Mouse (Mus musculus): ENCODE measurements around the gene Kat6b.
"Not testable (repeated sequence)": the region's sequence is repeated elsewhere in the genome, so short reads cannot be mapped to it uniquely, and the experiment has no call there.

Kat6b gene

GRCm38 (mm10) chr14:21662465-21663142 lies 181.4 kb downstream of the Kat6b start:
- peak; percentile 69 for DNase-seq (ENCODE audit: low read depth)

DNA sequence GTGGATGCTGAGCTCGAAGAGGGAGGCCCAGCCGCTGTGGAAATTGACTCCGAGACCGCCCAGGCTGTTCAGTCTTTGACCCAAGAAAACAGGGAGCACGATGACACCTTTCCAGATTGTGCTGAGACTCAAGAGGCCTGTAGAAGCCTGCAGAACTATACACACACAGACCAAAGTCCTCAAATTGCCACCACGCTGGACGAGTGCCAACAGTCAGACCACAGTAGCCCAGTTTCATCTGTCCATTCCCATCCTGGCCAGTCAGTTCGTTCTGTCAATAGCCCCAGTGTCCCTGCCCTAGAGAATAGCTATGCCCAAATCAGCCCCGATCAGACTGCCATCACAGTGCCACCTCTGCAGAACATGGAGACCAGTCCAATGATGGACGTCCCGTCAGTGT lies 188.0 kb downstream of the Kat6b start:
- DNase-seq (ENCODE audit: low read depth): no peak

DNA sequence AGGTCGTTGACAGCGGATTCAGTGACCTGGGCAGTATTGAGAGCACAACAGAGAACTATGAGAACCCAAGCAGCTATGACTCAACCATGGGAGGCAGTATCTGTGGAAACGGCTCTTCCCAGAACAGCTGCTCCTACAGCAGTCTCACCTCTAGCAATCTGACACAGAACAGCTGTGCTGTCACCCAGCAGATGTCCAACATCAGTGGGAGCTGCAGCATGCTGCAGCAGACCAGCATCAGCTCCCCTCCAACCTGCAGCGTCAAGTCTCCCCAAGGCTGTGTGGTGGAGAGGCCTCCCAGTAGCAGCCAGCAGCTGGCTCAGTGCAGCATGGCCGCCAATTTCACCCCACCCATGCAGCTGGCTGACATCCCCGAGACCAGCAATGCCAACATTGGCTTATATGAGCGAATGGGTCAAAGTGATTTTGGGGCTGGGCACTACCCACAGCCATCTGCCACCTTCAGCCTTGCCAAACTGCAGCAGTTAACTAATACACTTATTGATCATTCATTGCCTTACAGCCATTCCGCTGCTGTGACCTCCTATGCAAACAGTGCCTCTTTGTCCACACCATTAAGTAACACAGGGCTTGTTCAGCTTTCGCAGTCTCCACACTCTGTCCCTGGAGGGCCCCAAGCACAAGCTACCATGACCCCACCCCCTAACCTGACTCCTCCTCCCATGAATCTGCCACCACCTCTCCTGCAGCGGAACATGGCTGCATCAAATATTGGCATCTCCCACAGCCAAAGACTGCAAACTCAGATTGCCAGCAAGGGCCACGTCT lies 188.6 kb downstream of the Kat6b start:
- DNase-seq (ENCODE audit: low read depth): no peak

DNA sequence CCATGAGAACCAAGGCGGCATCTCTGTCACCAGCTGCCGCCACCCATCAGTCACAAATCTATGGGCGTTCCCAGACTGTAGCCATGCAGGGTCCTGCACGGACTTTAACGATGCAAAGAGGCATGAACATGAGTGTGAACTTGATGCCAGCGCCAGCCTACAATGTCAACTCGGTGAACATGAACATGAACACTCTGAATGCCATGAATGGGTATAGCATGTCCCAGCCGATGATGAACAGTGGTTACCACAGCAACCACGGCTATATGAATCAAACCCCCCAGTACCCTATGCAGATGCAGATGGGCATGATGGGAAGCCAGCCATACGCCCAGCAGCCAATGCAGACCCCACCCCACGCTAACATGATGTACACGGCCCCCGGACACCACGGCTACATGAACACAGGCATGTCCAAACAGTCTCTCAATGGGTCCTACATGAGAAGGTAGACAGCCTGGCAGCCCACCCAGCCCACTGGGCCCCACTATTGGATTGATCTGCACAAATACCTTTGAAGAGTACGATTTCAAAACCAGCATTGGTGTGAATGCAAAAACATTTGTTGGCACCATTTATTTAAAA lies 189.3 kb downstream of the Kat6b start:
- DNase-seq (ENCODE audit: low read depth): not testable (repeated sequence)

DNA sequence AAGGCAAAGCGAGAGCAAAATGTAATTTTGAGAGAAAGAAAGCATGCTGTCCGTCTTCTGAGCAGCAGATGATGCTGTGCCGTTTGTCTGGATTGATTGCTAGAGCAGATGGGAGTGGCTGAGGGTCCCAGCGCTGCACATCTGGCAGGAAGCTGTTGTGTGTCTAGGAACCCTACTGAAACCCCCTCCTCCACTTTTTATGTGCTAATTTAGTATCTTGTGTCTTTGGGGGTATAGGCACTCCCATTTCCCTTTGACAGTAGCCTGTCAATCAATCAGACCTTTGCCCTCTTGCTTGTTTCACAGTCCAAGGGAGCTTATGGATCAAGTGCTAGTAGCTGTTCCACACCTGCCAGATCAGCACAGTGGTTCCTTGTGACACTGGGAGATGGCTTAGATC lies 191.9 kb downstream of the Kat6b start:
- DNase-seq (ENCODE audit: low read depth): no peak

DNA sequence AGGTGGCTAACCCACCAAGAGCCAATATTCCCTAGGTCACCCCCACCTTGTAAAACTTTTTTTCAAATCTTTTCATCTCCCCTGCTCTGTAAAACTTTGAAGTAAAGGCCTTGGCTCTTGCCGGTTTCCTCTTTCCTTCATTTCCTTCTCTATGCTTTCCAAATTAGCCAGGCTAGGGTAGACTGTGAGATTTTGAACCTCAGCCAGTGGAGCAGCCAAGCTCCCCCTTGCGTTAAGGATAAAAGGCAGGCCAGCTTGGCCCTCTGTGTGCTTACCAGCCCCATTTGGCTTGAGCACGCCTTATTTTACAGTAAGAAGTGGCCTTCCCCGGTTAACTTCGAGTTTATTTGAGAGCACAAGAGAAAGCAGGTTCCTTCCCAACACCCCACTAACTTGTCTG lies 193.2 kb downstream of the Kat6b start:
- no peak for DNase-seq (ENCODE audit: low read depth)

GRCm38 (mm10) chr14:21676223-21676622 lies 195.0 kb downstream of the Kat6b start:
- no peak for DNase-seq (ENCODE audit: low read depth)

DNA sequence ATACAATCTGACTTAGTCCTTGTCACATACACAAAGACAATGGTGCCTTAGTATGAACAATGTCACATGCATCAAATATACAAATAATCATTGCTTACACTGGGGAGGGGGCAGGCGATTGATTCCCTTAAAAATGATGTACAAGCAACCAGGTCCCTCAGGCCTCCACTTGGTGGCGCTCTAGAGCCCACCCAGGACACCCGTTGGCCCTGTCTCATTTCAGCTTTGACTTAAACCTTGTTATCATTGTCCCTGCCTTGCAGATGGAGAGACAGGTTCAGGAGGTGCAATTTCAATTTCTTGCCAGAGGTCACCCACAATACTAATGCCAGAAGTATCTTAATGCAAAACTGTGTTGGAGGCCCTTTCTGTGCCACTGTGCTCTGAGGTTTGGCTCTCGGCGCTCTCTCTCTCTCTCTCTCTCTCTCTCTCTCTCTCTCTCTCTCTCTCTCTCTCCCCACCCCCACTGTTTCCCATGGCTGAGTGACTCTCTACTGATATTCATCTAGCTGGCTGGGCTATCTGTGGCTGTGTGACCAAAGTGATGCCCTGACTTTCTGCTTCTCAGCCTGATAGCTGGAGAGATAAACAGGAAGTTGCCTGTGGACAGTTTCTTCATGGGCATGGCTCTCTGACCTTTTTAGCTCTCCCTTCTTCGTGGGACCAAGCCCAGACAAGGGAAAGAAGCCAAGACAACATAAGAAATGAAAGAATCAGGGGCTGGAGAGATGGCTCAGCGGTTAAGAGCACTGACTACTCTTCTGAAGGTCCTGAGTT lies 197.5 kb downstream of the Kat6b start:
- peak; percentile 81 for DNase-seq (ENCODE audit: low read depth)

DNA sequence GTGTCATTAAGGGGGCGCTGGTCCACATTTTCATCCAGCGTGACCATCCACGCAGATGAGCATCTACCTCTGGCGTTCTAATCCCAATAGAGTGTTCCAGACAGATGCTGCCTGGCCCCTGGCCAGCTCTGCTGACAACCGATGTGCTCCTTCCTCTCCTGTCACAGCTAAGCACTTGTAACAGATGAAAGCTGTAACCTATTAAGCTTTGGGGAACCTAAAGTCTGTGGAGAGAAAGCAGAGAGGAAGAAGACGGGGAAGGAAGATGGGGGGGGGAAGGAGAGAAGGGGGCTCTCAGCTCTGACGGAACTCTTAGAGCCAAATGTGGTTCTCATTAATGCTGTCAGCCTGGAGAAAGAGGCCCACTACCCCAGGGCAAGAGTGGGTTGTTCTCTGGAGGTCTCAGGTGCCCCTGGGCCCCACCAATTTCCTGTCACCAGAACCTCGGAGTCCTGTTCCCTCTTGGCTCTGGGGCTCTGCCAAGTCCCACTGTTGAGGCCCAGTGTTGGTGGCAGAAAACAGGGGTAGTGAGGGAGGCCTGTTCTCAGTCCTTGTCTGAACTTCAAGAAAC lies 198.5 kb downstream of the Kat6b start:
- DNase-seq (ENCODE audit: low read depth): peak; percentile 33

DNA sequence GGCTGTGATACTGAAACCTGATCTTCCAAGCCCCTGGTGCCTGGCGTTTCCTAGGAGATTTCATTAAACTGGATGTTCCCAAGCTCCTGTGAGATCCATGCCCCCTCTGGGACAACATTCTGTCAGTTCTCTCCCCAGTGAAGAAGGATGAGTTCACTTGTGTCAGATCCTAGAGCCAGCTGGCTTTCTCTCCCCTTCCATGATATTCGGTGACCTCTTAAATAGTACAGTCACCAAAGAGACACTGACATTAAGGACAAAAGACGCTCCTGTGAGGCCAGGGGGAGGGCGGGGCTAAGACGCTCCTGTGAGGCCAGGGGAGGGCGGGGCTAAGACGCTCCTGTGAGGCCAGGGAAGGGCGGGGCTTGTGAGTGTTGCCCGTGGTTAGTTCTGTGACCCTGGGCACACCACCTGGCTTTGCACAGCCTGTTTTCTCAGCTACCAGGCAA lies 201.5 kb downstream of the Kat6b start:
- peak; percentile 75 for DNase-seq (ENCODE audit: low read depth)

DNA sequence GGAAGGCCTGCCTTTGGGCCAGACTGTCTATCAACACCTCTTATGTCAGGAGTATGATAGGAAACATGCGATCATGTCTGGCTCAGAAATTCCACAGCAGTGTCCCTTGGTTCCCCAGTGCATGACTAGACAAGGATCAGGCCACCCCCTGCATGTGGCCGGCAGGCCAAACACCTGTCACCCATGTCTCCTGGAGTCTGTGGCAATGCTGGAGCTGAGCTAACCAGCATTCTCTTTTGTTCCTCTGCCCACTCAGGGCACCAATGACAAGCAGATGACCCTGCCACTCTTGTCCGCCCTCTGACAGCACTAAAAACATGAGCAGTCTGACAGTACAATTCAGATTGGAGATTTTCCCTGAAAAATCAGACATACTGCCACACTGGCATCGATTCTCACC lies 202.6 kb downstream of the Kat6b start:
- no peak for DNase-seq (ENCODE audit: low read depth)

GRCm38 (mm10) chr14:21685411-21686146 lies 204.3 kb downstream of the Kat6b start:
- DNase-seq (ENCODE audit: low read depth): no peak

- no peak for DNase-seq (ENCODE audit: low read depth)
Measured at GRCm38 (mm10) chr14:21686376-21687279, 205.4 kb downstream of the Kat6b start.

DNA sequence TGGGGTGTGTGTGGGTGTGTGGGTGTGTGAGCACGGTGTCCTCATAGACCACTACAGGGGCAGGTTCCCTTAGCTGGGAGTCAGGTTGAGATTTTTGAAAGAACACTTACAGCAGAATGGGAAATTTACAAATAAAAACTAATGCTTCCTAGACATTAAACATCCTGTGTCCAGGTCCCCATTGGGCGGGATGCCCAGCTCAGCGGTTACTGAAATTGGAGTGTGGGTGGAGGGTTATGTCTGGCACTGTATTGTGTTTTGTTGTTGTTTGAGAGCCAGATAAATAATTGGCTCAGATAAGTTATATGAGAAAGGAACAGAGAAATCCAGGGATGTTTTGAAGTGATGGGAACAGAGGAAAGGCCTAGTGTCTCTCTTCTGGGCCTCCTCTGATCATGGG lies 209.8 kb downstream of the Kat6b start:
- DNase-seq (ENCODE audit: low read depth): no peak

DNA sequence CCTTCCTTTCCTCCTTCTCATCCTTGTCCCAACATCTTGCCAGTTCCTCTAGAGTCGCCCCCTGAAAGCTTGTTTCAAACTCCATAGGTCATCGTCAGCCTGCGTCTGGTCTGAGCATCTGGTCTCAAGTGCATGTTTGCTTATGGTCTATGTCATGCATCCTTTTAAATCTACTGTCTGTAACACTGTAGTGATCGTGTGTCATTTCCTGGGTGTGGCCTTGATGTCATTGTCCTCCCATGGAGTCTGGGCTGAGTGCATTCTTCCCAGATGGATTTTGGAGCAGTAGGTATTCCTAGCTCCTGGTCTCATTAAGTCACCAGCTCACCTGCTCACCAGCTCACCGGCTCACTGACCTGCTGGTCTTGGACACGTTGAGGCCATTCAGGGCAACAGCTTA lies 213.8 kb downstream of the Kat6b start:
- DNase-seq (ENCODE audit: low read depth): peak; percentile 38

- no peak for DNase-seq (ENCODE audit: low read depth)
Measured at GRCm38 (mm10) chr14:21696186-21696830, 215.1 kb downstream of the Kat6b start.

- DNase-seq (ENCODE audit: low read depth): no peak
Measured at GRCm38 (mm10) chr14:21702691-21703090, 221.5 kb downstream of the Kat6b start.

DNA sequence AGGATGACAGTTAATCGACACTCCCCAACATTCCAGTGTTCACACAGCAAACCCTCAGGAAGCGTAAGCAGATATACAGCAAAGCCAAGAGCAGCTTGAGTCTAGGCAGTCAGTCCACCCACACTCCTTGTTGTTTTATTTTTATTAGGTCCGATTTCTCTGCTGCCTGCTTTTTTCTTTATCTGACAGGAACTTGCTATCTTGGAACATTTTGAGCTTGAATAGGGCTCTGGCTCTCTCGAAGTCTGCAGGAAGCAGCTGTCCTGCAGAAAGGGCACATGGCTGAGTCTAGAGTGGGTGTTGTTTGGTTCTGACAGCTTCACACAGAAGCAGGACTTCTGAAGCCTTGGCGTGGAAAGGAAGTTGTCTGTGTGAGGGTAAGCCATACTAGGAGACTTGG lies 222.0 kb downstream of the Kat6b start:
- peak; percentile 32 for DNase-seq (ENCODE audit: low read depth)

DNA sequence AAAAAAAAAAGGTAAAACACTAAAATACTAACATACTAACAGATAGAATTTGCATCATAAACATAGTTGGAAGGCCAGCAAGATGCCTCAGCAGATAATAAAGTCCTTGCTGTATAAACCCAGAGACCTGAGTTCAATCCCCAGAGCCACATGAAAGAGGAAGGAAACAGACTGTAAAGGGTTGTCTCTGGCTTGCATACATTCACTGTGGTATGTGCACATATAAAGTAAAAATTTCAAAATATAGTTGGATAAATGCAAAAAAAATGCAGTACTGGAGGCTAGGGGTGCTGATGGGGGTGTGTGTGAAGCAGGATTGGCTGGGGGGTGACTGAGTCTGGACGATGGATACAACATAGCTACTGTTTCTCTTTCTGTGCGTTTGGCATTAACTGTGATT lies 224.2 kb downstream of the Kat6b start:
- peak; percentile 40 for DNase-seq (ENCODE audit: low read depth)
